Mouse (Mus musculus): Measurements from ENCODE around the gene Casq2. TPM values are rescaled to one million over a fixed set of nuclear protein-coding genes. Genes with fewer than 3 reads are reported as not detected.

Gene Casq2
- polyA plus RNA-seq, 1 experiment from 2014 or later, result 45.9 TPM

DNA sequence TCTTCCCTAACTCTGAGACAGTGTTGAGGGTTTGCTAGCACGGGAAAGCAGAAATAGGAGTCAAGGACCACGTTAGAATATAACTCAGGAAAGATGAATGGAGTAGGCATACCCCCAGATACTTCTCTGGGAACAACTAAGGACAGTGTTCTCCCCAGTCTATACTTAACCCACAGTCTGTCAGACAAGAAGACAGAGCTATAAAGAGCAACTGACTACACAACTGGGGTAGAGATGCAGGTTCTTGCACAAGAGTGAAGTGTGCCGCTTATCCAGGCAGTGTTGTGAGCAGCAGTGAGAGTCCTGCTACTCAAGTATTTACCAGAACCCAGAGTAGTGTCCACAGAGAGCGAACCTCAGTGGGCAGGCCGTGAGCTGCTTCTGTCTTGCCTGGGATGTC is 16.5 kb upstream of the Casq2 start:
- WGBS, result 82% methylated on average over 5 of the region's 5 CpGs
- Histone ChIP-seq H3K9ac (ENCODE audit: low read length) (no peak overlapping the region), H3K27me3 (ENCODE audit: control insufficient read depth, insufficient read depth, low read length) (no peaks in the 10 kb centered on the region), H3K4me1 (ENCODE audit: control insufficient read depth, insufficient read depth, low read length) (no peaks in the 10 kb centered on the region), H3K4me2 (ENCODE audit: low read depth, low read length) (no peak overlapping the region), H3K36me3 (ENCODE audit: control insufficient read depth, insufficient read depth, low read length) (no peaks in the 10 kb centered on the region), H3K9me3 (replicated peaks; ENCODE audit: control insufficient read depth, low read length) (no peaks in the 10 kb centered on the region), H3K4me3 (replicated peaks; ENCODE audit: low read length) (no peak overlapping the region), H3K27ac (ENCODE audit: low read length) (no peak overlapping the region)
- no peak for ATAC-seq (ENCODE audit: insufficient read depth, low FRiP score)

GRCm38 (mm10) chr3:102070360-102070759 is 15.9 kb upstream of the Casq2 start:
- Histone ChIP-seq H3K4me3 (replicated peaks; ENCODE audit: low read length) (no peak overlapping the region), H3K9me3 (replicated peaks; ENCODE audit: control insufficient read depth, low read length) (no peaks in the 10 kb centered on the region), H3K36me3 (ENCODE audit: control insufficient read depth, insufficient read depth, low read length) (no peaks in the 10 kb centered on the region), H3K27ac (ENCODE audit: low read length) (no peak overlapping the region), H3K27me3 (ENCODE audit: control insufficient read depth, insufficient read depth, low read length) (no peaks in the 10 kb centered on the region), H3K4me2 (ENCODE audit: low read depth, low read length) (no peak overlapping the region), H3K4me1 (ENCODE audit: control insufficient read depth, insufficient read depth, low read length) (no peaks in the 10 kb centered on the region), H3K9ac (ENCODE audit: low read length) (no peak overlapping the region)
- ATAC-seq (ENCODE audit: insufficient read depth, low FRiP score), result no peak
- 85% methylated on average over 7 of the region's 7 CpGs for WGBS

DNA sequence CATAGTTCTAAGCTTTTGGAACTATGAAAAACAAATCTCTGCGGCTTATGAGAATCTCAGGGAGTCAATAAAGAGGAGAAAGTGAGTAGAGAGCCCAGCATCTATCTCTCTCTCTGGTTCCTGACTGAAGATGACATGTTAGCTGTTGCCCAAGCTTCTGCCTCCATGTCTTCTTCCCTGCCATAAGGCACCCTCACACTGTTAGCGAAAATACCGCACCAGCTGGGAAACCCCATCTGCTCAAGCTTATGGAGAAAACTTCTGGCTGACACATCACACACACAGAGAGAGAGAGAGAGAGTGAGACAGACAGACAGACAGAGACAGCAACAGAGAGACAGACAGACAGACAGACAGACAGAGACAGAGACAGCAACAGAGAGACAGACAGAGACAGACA is 15.2 kb upstream of the Casq2 start:
- H3K9me3 ChIP-seq (replicated peaks; ENCODE audit: control insufficient read depth, low read length), result no peaks in the 10 kb centered on the region
- H3K4me3 ChIP-seq (replicated peaks; ENCODE audit: low read length), result no peak overlapping the region
- ATAC-seq (ENCODE audit: insufficient read depth, low FRiP score), result no peak
- H3K27ac ChIP-seq (ENCODE audit: low read length), result no peak overlapping the region
- H3K27me3 ChIP-seq (ENCODE audit: control insufficient read depth, insufficient read depth, low read length), result no peaks in the 10 kb centered on the region
- no peak overlapping the region for H3K9ac ChIP-seq (ENCODE audit: low read length)
- no peak overlapping the region for H3K4me2 ChIP-seq (ENCODE audit: low read depth, low read length)
- H3K4me1 ChIP-seq (ENCODE audit: control insufficient read depth, insufficient read depth, low read length), result no peaks in the 10 kb centered on the region
- no peaks in the 10 kb centered on the region for H3K36me3 ChIP-seq (ENCODE audit: control insufficient read depth, insufficient read depth, low read length)
- 94% methylated on average over 3 of the region's 3 CpGs for WGBS

DNA sequence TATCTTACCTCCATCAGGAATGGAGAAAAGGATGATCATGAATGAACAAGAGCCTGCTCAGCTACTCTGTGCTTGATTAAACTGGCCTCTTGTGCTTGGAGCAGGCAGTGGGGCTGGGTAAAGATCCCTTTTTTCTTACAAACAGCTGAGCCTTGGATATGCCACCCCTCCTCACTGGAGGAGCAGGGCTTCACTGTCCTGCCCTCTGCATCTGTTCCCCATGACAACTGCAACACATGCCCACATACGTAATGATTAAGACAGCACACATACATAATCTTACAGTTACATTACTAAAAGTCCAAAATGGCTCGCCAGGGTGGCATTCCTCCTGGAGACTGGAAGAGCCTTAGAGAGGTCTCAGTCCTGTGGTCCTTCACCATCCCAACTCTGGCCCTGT is 6.8 kb upstream of the Casq2 start:
- Histone ChIP-seq H3K9me3 (replicated peaks; ENCODE audit: control insufficient read depth, low read length) (no peaks in the 10 kb centered on the region), H3K36me3 (ENCODE audit: control insufficient read depth, insufficient read depth, low read length) (no peaks in the 10 kb centered on the region), H3K4me2 (ENCODE audit: low read depth, low read length) (no peak overlapping the region), H3K9ac (ENCODE audit: low read length) (no peak overlapping the region), H3K4me1 (ENCODE audit: control insufficient read depth, insufficient read depth, low read length) (no peaks in the 10 kb centered on the region), H3K4me3 (replicated peaks; ENCODE audit: low read length) (no peak overlapping the region), H3K27me3 (ENCODE audit: control insufficient read depth, insufficient read depth, low read length) (no peaks in the 10 kb centered on the region), H3K27ac (ENCODE audit: low read length) (no peak overlapping the region)
- no peak for ATAC-seq (ENCODE audit: insufficient read depth, low FRiP score)
- WGBS, result 79% methylated on average over 2 of the region's 2 CpGs

- Histone ChIP-seq H3K9me3 (replicated peaks; ENCODE audit: control insufficient read depth, low read length) (no peaks in the 10 kb centered on the region), H3K4me1 (ENCODE audit: control insufficient read depth, insufficient read depth, low read length) (no peaks in the 10 kb centered on the region), H3K9ac (ENCODE audit: low read length) (0 out of 2 replicates have a peak overlapping the region, but pooled peaks have one; percentile 36), H3K27ac (ENCODE audit: low read length) (no peak overlapping the region), H3K4me3 (replicated peaks; ENCODE audit: low read length) (no peak overlapping the region), H3K27me3 (ENCODE audit: control insufficient read depth, insufficient read depth, low read length) (no peaks in the 10 kb centered on the region), H3K4me2 (ENCODE audit: low read depth, low read length) (no peak overlapping the region), H3K36me3 (ENCODE audit: control insufficient read depth, insufficient read depth, low read length) (no peaks in the 10 kb centered on the region)
- 14% methylated on average over 3 of the region's 3 CpGs for WGBS
- ATAC-seq (ENCODE audit: insufficient read depth, low FRiP score), result peak; percentile 84
Observed at GRCm38 (mm10) chr3:102081862-102082261, 4.4 kb upstream of the Casq2 start.

GRCm38 (mm10) chr3:102083589-102084230 is 2.5 kb upstream of the Casq2 start:
- Histone ChIP-seq H3K4me3 (replicated peaks; ENCODE audit: low read length) (no peak overlapping the region), H3K9me3 (replicated peaks; ENCODE audit: control insufficient read depth, low read length) (no peaks in the 10 kb centered on the region), H3K36me3 (ENCODE audit: control insufficient read depth, insufficient read depth, low read length) (no peaks in the 10 kb centered on the region), H3K4me2 (ENCODE audit: low read depth, low read length) (no peak overlapping the region), H3K4me1 (ENCODE audit: control insufficient read depth, insufficient read depth, low read length) (no peaks in the 10 kb centered on the region), H3K27me3 (ENCODE audit: control insufficient read depth, insufficient read depth, low read length) (no peaks in the 10 kb centered on the region), H3K27ac (ENCODE audit: low read length) (no peak overlapping the region), H3K9ac (ENCODE audit: low read length) (no peak overlapping the region)
- 43% methylated on average over 13 of the region's 13 CpGs for WGBS
- no peak for ATAC-seq (ENCODE audit: insufficient read depth, low FRiP score)

DNA sequence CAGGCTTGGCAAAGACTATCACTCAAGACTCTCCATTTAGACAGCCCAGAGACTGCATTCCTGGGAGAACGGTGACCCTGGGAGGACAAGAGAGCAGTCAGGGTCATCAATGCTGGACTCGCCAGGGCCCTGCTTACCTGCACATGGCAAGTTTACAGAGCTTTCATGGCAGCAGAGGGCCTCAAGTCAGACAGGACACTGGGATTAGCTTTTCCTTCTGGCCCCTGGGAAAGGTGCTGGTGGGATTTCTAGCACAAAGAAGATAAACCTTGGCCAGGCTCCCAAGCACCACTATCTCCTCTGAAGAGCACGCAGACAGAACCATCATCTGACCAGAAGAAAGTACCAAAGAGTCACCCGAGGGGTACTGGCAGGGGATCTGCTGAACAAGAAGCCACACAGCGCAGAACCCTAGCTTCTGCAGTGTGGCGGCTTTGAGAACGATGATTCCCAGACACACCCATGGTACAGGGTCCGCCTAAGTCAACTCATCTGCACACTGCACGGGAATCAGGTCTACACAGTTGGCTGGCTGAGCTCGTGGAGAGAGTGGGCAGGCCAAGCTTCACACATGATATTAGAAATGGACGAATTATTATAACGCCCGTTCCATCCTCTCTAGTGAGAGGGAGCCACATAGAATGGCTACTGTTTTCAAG is 1.3 kb upstream of the Casq2 start:
- Histone ChIP-seq H3K4me2 (ENCODE audit: low read depth, low read length) (no peak overlapping the region), H3K4me3 (replicated peaks; ENCODE audit: low read length) (no peak overlapping the region), H3K9ac (ENCODE audit: low read length) (no peak overlapping the region), H3K36me3 (ENCODE audit: control insufficient read depth, insufficient read depth, low read length) (no peaks in the 10 kb centered on the region), H3K9me3 (replicated peaks; ENCODE audit: control insufficient read depth, low read length) (no peaks in the 10 kb centered on the region), H3K4me1 (ENCODE audit: control insufficient read depth, insufficient read depth, low read length) (no peaks in the 10 kb centered on the region), H3K27ac (ENCODE audit: low read length) (no peak overlapping the region), H3K27me3 (ENCODE audit: control insufficient read depth, insufficient read depth, low read length) (no peaks in the 10 kb centered on the region)
- ATAC-seq (ENCODE audit: insufficient read depth, low FRiP score), result no peak
- WGBS, result 61% methylated on average over 13 of the region's 13 CpGs

DNA sequence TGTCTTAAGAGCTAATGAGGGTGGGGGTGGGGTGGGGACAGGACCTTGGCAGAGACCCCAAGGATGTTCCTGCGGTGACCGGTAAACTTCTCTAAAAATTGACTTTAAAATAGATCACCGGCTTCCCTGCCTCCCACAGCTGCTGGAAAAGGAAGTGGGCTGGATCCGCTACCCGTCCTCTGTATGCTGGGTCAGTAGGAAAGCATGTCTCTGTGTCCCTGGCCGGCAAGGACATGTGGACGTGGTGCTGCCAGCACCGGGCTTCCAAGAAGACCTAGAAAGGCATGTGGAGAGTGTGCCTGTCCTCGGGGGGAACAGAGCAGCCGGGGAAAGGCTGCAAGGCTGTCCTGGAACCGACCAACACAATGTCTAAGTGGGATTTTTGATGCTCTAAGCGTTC is 496 bp upstream of the Casq2 start:
- H3K4me2 ChIP-seq (ENCODE audit: low read depth, low read length), result no peak overlapping the region
- ATAC-seq (ENCODE audit: insufficient read depth, low FRiP score), result no peak

GRCm38 (mm10) chr3:102094841-102095240 is 8.6 kb downstream of the Casq2 start:
- no peak for ATAC-seq (ENCODE audit: insufficient read depth, low FRiP score)
- WGBS, result 87% methylated on average over 3 of the region's 3 CpGs
- Histone ChIP-seq H3K27me3 (ENCODE audit: control insufficient read depth, insufficient read depth, low read length) (no peaks in the 10 kb centered on the region), H3K4me2 (ENCODE audit: low read depth, low read length) (no peak overlapping the region), H3K4me3 (replicated peaks; ENCODE audit: low read length) (no peak overlapping the region), H3K27ac (ENCODE audit: low read length) (no peak overlapping the region), H3K9ac (ENCODE audit: low read length) (no peak overlapping the region), H3K4me1 (ENCODE audit: control insufficient read depth, insufficient read depth, low read length) (no peaks in the 10 kb centered on the region), H3K36me3 (ENCODE audit: control insufficient read depth, insufficient read depth, low read length) (no peaks in the 10 kb centered on the region), H3K9me3 (replicated peaks; ENCODE audit: control insufficient read depth, low read length) (no peaks in the 10 kb centered on the region)

More for the DNA sequence above, 496 bp upstream of the Casq2 start:
- Histone ChIP-seq H3K36me3 (ENCODE audit: control insufficient read depth, insufficient read depth, low read length) (no peaks in the 10 kb centered on the region), H3K27me3 (ENCODE audit: control insufficient read depth, insufficient read depth, low read length) (no peaks in the 10 kb centered on the region), H3K4me1 (ENCODE audit: control insufficient read depth, insufficient read depth, low read length) (no peaks in the 10 kb centered on the region), H3K27ac (ENCODE audit: low read length) (no peak overlapping the region), H3K9ac (ENCODE audit: low read length) (no peak overlapping the region), H3K9me3 (replicated peaks; ENCODE audit: control insufficient read depth, low read length) (no peaks in the 10 kb centered on the region), H3K4me3 (replicated peaks; ENCODE audit: low read length) (no peak overlapping the region)
- 40% methylated on average over 12 of the region's 12 CpGs for WGBS

All from stomach, embryonic 16.5 days (tissue).